Mouse (Mus musculus): Measurements from ENCODE around the gene Hibadh.

Gene Hibadh

GRCm38 (mm10) chr6:52567327-52568299 lies 72.6 kb downstream of the Hibadh start:
- DNase-seq: no peak

- no peak for DNase-seq
These were observed 75.0 kb downstream of the Hibadh start for GRCm38 (mm10) chr6:52565210-52565609.

GRCm38 (mm10) chr6:52562994-52563393 lies 77.2 kb downstream of the Hibadh start:
- no peak for DNase-seq

GRCm38 (mm10) chr6:52559041-52559440 lies 81.1 kb downstream of the Hibadh start:
- no peak for DNase-seq

- DNase-seq: no peak
These were observed 95.8 kb downstream of the Hibadh start for GRCm38 (mm10) chr6:52544376-52544775.

- DNase-seq: no peak
These were observed 97.7 kb downstream of the Hibadh start for GRCm38 (mm10) chr6:52542464-52542863.

- no peak for DNase-seq
These were observed 100.3 kb downstream of the Hibadh start for GRCm38 (mm10) chr6:52539911-52540310.

GRCm38 (mm10) chr6:52535072-52535704 lies 105.0 kb downstream of the Hibadh start:
- no peak for DNase-seq

GRCm38 (mm10) chr6:52532144-52532492 lies 108.1 kb downstream of the Hibadh start:
- DNase-seq: peak; percentile 14

- DNase-seq: no peak
These were observed 108.6 kb downstream of the Hibadh start for GRCm38 (mm10) chr6:52531366-52532143.

GRCm38 (mm10) chr6:52530861-52531260 lies 109.3 kb downstream of the Hibadh start:
- DNase-seq: no peak

- DNase-seq: no peak
These were observed 116.0 kb downstream of the Hibadh start for GRCm38 (mm10) chr6:52524226-52524625.

- DNase-seq: no peak
These were observed 121.5 kb downstream of the Hibadh start for GRCm38 (mm10) chr6:52518704-52519103.

GRCm38 (mm10) chr6:52517272-52517671 lies 122.9 kb downstream of the Hibadh start:
- DNase-seq: no peak

- DNase-seq: no peak
These were observed 126.2 kb downstream of the Hibadh start for GRCm38 (mm10) chr6:52513876-52514405.

- DNase-seq: no peak
These were observed 131.4 kb downstream of the Hibadh start for GRCm38 (mm10) chr6:52508789-52509188.

GRCm38 (mm10) chr6:52507946-52508345 lies 132.2 kb downstream of the Hibadh start:
- DNase-seq: no peak

GRCm38 (mm10) chr6:52507171-52507570 lies 133.0 kb downstream of the Hibadh start:
- peak; percentile 5 for DNase-seq

- DNase-seq: peak; percentile 11
These were observed 134.1 kb downstream of the Hibadh start for GRCm38 (mm10) chr6:52505777-52506755.

- peak; percentile 76 for DNase-seq
These were observed 135.3 kb downstream of the Hibadh start for GRCm38 (mm10) chr6:52504676-52505460.

- DNase-seq: no peak
These were observed 137.2 kb downstream of the Hibadh start for GRCm38 (mm10) chr6:52502986-52503385.
